Mouse (Mus musculus) G1E (cell line): ENCODE results near the gene Zfp933.
"Not testable (repeated sequence)": the region's sequence is repeated elsewhere in the genome, so short reads cannot be mapped to it uniquely, and the experiment has no call there.

ENCODE experiments used
- CTCF ChIP-seq: IDR thresholded peaks from 2 replicates; pipeline ENCODE4 v1.5.1; 2012; ENCODE audit warnings: low read depth, low read length, inconsistent platforms, mixed read lengths
- GATA1 ChIP-seq: IDR thresholded peaks from 2 replicates; pipeline ENCODE4 v1.6.1; 2012; ENCODE audit warnings: borderline replicate concordance, low read length, inconsistent platforms, mixed read lengths
- GATA2 ChIP-seq: IDR thresholded peaks from 2 replicates; pipeline ENCODE4 v1.6.1; 2012; ENCODE audit warnings: low read depth, low read length, inconsistent platforms, borderline replicate concordance
- POLR2AphosphoS5 ChIP-seq: IDR thresholded peaks from 2 replicates; pipeline ENCODE4 v1.6.1; 2012; ENCODE audit warnings: low read depth, low read length, inconsistent platforms; ENCODE audit not compliant: insufficient replicate concordance
- TAL1 ChIP-seq: conservative IDR thresholded peaks from 2 replicates; pipeline ENCODE4 v1.6.1; 2012; ENCODE audit warnings: low read depth, low read length, inconsistent platforms, mixed read lengths

DNA sequence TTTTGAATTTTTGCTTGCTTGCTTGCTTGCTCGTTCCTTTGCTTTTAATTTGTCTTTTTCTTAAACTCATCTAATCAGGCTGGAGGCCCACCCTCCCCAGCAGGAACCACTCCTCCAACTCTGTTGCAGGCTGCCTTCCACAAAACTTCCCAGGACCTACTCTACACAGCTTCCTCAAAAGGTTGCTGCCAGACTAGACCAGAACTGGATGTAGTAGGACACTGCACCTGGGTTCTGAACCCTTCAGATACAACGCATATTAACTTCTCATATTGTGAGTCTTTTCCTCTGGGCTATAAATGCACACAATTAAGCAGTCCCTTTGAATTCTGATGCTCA lies 38.2 kb downstream of the Zfp933 start:
- not testable (repeated sequence) for TF ChIP-seq CTCF, TAL1, GATA1, POLR2AphosphoS5, GATA2
